Mouse (Mus musculus) cerebellum, adult 18-20 months (tissue): ENCODE data around the gene Hpcal1.
A peak's percentile ranks its signal among the peaks of the same experiment; 100 is the strongest.

Source experiments
- DNase-seq, 2 experiments: peaks; one replicate each; pipeline ENCODE4 v3.0.0; 2021

The Hpcal1 gene

DNA sequence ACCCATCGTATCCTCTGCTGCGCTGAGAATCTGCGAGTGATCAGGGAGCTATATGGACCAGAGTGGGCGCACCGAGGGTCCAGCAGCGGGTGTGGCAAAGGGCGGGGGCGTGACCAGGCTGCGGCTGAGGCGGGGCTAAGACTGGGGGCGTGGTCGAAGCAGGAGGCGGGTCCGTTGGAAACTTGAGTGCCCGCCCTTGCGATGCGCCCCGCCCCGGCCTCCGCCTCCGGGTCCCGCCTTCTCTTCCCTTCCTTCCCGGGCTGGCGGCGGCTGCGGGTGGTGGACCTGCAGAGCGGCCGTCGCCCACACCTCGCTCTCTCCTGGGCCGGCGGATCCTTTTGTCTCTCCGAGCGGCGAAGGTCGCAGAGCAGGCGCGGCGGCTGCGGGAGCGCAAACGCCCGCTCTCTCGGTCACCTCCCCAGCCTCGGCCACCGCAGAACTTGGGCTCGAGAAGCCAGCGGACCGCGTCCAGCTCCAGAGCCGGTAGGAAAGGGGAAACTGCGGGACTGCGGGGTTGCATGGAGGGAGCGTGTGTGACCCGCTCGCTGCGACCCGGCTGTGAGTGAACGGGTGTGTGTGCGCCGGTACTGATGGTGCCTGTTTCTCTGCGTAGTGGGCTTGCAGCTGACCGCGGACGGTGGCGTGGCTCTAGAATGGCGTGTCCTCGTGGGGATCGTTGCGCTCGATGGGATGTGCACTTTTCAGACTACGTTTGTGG is at the start of gene Hpcal1:
Hpcal1 (plus strand) TSS at position 293 of the 718 bp plus-strand sequence.
- DNase-seq, result peak; percentile 97

DNA sequence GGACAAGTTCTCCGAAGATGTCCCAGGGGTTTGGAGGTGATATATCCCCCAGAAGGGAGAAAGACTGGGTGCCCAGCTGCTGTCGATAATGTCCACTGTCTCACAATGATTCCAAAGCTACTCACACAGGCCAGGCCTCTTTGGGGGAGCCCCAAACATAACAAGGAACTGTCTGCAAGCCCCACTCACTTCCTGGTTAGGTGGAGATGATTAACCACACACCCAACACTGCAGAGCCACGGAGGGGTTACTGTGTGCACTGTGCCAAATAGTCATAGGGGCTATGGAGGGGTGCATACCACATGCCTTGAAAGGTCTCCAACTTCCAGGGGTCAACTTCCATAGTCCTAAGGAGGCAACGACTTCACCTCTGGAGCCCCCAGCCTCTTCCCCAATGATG is 49.4 kb upstream of the Hpcal1 start:
- DNase-seq, result no peak

DNA sequence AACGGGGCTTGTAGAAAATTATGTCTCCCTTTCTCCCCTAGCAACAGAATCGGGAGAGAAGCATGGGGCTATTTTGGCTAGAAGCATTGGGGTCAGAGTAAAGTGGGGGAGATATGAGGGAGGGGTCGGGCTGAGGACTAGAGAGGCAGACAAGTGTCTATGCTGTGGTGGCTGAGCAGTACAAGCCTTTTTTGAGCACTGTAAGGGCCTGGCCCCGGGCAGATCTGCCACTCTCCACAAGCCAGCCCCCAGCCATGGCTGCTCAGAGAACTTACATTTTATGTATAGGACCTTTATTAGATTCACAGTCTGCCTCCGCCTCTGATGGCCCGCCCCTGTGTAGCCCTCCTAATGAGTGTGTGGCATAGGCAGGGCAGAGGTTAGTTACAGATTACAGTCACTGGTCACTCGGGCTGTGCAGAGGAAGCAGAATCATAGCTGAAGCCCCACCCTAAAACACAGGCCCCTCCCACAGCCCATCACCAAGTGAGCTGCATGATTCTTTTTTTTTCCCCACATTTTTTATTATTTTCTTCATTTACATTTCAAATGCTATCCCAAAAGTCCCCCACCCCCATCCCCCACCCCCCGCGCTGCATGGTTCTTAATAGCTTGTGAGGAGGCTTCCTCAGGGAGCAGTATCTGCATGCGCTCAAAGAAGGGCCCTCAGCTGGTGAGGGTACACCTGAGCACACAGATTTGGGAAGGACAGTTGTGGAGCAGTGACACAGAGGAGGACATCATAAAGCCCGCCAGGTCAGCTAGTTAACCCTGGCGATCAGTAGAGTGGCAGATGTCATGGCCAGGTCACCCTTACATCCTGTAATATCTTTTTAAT is 46.1 kb upstream of the Hpcal1 start:
- DNase-seq, result no peak

DNA sequence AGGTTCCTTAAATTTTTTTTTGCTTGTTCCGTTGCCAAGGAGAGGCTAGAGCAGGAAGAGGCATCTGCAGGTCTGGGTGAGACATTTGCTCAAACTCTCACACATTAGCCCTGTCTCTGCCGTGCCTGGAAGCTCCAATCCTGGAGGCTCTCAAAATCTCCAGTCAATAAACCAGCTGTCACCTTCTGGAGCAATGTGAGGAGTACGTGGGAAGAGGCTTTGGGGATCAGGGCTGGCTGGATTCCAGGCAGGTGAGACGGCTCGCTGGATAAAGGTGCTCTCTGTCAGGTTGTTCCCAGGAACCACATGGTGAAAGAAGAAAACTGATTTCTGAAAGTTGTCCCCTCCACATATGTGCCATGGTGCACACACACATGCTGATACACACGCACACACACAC is 44.2 kb upstream of the Hpcal1 start:
- no peak for DNase-seq

DNA sequence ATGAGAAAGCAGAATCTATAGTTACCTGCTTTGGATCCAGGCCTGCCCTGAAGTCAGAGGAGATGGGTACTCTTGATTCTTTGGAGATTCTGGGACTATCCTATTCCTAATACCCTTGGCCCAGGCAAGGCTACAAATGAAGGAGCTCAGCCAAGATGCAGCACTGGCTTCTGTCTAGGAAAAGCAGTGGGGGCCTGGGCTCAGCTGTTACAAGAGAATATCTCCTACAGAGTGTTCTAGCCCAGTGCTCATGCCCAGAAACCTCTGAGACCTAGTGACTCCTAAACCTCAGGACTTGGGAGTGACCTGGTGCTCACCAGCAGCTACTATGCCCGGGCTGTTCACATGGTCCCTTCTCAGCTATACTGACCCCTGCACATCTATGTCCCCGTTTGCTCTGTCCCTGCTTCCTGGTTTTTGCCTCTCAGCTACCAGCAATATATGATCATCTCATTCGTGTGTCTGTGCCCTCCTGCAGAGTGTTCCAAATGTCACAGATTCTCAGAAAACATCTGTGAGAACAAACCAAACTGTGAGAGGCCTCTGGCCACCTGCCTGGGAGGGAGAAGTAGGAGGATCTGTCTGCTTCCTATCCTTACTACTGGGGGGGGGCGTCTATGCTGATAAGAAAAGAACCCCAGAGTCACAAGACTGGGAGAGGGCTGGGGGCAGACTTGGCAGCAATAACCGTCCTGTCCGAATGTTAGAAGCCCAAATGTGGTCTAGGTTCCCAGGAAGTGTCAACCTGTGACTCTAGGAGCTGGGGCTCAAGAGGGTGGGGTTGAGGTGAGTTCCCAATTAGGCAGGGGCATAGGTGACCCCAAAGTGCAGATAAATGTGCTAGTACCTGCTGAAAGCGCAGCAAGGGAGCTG is 39.2 kb upstream of the Hpcal1 start:
- DNase-seq, result peak; percentile 32 to 48

DNA sequence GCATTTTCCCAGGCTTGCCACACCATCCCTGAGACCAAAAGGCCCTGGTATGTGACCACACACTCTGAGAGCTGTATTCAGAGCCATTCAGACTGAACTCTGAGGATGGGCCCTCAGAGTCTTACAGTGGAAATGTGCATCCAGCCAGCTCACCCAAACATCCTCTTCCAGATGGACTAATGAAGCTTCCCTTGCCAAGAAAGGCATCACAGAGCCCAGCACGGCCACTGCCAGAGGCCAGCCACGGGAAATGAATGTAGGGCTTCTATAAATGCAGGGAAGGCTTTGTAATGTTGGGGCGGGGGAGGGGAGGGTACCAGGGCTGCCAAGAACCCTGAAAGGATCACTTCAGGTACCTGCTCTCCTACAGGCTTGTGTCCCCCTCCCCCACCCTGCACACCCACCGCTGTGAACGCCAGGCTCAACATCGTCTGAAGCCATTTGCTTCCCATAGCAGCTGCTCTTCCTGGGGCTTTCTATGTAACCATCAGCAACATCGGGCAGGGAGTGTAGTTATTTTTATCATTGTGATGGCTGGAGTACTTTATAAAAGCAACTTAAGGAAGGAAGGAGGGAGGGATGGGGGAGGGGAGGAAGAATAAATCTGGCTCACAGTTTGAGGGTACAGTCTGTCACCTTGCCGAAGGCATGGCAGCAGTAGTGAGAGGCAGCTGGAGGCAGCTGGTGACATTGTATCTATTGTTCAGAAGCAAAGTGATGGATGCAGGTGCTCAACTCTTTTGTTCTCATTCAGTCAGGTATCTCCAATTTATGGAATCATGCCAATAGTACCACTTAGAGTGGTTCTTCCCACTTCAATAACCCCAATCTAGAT is 38.2 kb upstream of the Hpcal1 start:
- DNase-seq, result peak; percentile 20 to 23

DNA sequence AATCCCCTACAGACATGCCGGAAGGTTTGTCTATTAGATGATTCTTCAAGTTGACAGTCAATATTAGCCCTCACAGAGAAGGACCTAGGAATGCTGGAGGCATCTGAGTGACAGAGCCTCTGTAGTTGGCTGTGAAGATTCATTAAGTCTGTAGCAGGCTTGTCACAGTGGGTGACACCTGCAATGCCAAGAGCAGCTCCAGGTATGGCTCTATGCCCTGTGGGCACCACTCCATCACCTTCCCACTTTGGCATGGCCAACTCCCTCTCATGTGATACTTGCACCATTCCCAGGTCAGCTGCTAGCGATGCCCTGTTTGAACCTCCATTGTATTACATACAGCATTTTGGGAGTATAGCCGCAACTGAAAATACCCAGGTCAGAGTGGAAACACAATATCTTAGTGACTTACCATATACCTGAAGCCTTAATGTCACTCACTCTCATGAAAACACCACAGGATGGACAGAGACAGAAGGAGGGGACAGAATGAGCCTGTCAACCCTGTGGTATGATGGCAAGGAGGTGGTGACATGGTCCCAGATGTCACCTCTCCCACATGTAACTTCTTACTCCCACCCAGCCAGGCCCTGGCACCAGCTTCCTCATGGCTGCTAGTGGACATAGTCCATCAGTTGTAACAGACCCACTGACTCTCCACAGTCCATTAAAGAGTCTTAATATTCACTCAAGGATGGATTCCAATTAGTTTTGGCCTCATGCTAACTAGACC is 37.4 kb upstream of the Hpcal1 start:
- DNase-seq, result peak; percentile 93 to 96

DNA sequence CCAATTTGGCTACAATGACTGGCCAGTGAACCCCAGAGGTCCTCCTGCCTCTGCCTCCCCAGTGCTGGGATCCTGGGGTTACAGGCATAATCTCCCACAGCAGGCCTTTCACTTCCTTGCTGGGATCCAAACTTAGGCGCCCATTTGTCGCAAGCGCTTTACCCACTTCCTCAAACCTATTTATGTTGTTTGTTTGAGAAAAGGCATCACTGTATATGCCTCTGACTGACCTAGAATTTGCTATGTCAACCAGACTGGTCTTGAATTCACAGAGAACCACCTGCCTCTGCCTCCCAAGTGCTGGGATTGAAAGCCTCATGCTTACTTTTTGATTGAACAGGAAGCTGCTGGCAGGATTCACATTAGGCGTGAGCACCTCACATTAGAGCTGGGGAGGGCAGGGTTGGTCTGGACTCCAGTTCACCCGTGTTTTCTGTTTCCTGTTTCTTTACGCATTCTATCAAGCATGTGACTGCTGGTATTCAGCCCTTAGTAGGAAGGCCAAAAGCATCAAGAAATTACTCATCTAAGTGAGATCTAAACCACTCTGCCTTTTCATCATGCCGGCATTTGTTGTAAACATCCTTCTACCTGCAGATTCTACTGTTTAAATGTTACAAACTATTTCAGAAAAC is 33.0 kb upstream of the Hpcal1 start:
- no peak for DNase-seq

- no peak for DNase-seq
Measured at GRCm38 (mm10) chr12:17658521-17658920, 32.1 kb upstream of the Hpcal1 start.

- DNase-seq, result peak; percentile 45 to 56
Measured at GRCm38 (mm10) chr12:17661483-17661920, 29.2 kb upstream of the Hpcal1 start.

DNA sequence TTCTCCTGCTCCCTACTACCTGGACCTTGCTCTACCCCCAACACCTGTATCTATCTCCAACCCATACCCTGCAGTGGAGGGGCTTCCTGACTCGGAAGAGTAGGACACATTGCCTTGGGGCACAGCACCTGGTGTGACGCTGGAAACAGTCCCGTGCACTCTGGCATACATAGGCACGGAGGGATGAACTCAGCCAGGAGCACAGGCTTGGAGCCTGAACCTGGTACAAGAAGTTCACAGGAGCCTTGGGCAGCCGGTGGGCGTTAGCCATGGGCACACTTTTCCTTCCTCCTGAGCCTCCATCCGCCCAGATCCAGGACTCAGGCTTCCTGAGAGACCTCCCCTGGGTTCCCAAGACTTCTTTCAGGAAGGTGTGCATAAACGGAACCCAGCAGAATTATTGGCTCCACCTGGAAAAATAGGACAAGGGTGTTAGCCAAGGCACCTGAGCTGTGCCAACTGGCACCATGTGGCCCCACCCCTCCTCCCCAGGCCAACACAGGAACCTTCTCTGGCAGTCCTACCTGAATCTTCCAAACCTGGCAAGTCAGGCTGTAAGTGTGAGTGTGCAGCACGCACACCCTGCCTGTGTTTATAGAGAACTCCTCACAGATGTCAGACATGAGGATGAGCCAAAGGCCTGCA is 26.5 kb upstream of the Hpcal1 start:
- DNase-seq, result peak; percentile 83 to 85

GRCm38 (mm10) chr12:17665906-17666326 is 24.7 kb upstream of the Hpcal1 start:
- no peak for DNase-seq

GRCm38 (mm10) chr12:17666616-17667015 is 24.0 kb upstream of the Hpcal1 start:
- DNase-seq, result no peak

DNA sequence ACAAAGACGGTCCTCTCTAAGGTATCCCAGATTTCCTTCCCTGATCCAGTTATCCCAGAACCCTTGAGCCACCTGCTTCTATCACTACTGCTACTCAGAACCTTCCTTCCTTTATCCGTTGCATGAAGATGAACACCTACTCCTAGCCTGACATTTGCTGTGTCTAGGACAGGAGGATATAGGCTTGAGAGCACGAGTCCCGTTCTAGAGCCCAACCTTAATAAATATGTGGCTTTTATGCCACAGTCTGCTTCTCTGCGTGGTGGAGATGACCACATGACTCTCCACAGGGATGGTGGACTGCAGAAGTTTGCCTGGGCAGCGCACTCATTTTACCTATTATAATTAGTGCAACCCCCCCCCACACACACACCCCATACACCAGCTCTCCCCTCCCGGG is 16.9 kb upstream of the Hpcal1 start:
- no peak for DNase-seq

- no peak for DNase-seq
Measured at GRCm38 (mm10) chr12:17674182-17674812, 16.4 kb upstream of the Hpcal1 start.

GRCm38 (mm10) chr12:17677743-17678142 is 12.9 kb upstream of the Hpcal1 start:
- DNase-seq, result no peak

- DNase-seq, result no peak
Measured at GRCm38 (mm10) chr12:17679571-17679970, 11.1 kb upstream of the Hpcal1 start.

GRCm38 (mm10) chr12:17682161-17682560 is 8.5 kb upstream of the Hpcal1 start:
- DNase-seq, result no peak

- DNase-seq, result no peak
Measured at GRCm38 (mm10) chr12:17684315-17684714, 6.3 kb upstream of the Hpcal1 start.

GRCm38 (mm10) chr12:17686116-17686515 is 4.5 kb upstream of the Hpcal1 start:
- no peak for DNase-seq
